Mouse (Mus musculus) stomach, postnatal 0 days (tissue): ENCODE measurements around the gene Olfr585.

Experiments
- CTCF ChIP-seq: IDR thresholded peaks from 2 replicates; pipeline ENCODE4 v1.5.1; 2016; ENCODE audit warnings: antibody characterized with exemption, low read depth, mild to moderate bottlenecking, moderate library complexity
- EP300 ChIP-seq: optimal IDR thresholded peaks from 2 replicates; pipeline ENCODE3; 2016; ENCODE audit warnings: antibody characterized with exemption

DNA sequence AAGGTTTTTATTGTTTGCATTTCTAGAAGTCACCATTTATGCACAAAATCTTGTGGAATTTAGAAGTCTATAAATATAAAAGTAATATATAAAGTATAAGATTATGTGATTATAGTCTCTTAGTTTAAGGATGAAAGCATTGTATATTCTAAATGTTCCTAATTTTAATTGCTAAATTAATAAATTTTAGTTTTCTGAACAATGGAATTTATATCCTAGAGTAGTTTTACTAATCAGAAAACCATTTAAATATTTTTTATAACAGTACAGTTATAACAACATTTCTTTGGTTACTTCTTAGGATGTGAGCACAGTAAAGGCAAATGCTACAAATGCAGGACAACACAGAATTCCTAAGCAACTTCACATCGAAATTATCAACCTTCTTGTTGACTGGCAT lies at the start of gene Olfr585:
- TF ChIP-seq CTCF (no peak), EP300 (no peak)
